Mouse (Mus musculus) CH12.LX (cell line): ENCODE data around the gene Pou2af1. TPM values are rescaled to one million over a fixed set of nuclear protein-coding genes. Genes with fewer than 3 reads are reported as not detected.

ENCODE experiments used
- DNase-seq: peaks from one replicate; pipeline ENCODE4 v3.0.0-alpha.2; 2013; ENCODE audit errors: extremely low read depth
- H3K27ac ChIP-seq: 2 replicates; pipeline ENCODE4 v1.5.1; 2012; ENCODE audit warnings: low read depth, mild to moderate bottlenecking, control low read depth, moderate library complexity; ENCODE audit not compliant: insufficient read depth
- H3K27me3 ChIP-seq: replicated peaks from 2 replicates; pipeline ENCODE3; 2012; ENCODE audit warnings: inconsistent platforms
- H3K36me3 ChIP-seq, 2 experiments: replicated peaks in 1 of 2; 2 replicates each; pipeline versions ENCODE3 to v1.6.1; 2012; ENCODE audit warnings: inconsistent platforms in 1 of 2, low read length in 1 of 2, mild to moderate bottlenecking in 1 of 2, mixed read lengths in 1 of 2, moderate library complexity in 1 of 2; ENCODE audit not compliant: control insufficient read depth in 1 of 2, insufficient read depth in 1 of 2
- H3K4me1 ChIP-seq, 2 experiments: 2 replicates each; pipeline ENCODE4 v1.6.1; 2012; ENCODE audit warnings: inconsistent platforms in 1 of 2, moderate library complexity in 1 of 2; ENCODE audit not compliant: insufficient read depth in 2 of 2, control insufficient read depth in 1 of 2
- H3K4me2 ChIP-seq: 2 replicates; pipeline ENCODE4 v1.6.1; 2012; ENCODE audit warnings: low read depth, mild to moderate bottlenecking, control low read depth; ENCODE audit not compliant: poor library complexity, insufficient read depth, severe bottlenecking
- H3K4me3 ChIP-seq, 3 experiments: fragments of 150-350 bp in 1 of 3; sonication (generic) in 1 of 3; replicated peaks in 1 of 3; 2 replicates each; pipeline versions ENCODE3 to v1.5.1; 2011 to 2012; ENCODE audit warnings: low read depth in 2 of 3, low read length in 2 of 3, mild to moderate bottlenecking in 2 of 3, moderate library complexity in 2 of 3, control low read depth in 1 of 3, improper control_type of control experiment in 1 of 3, inconsistent platforms in 1 of 3, mixed read lengths in 1 of 3; ENCODE audit not compliant: poor library complexity in 1 of 3
- H3K79me2 ChIP-seq: replicated peaks from 2 replicates; pipeline ENCODE4 v1.6.1; 2012; ENCODE audit warnings: mild to moderate bottlenecking, moderate library complexity; ENCODE audit not compliant: control insufficient read depth, poor library complexity, insufficient read depth, severe bottlenecking; ENCODE audit errors: extremely low read depth
- H3K9ac ChIP-seq: 2 replicates; pipeline ENCODE4 v1.6.1; 2012; ENCODE audit warnings: low read depth, mild to moderate bottlenecking, control low read depth, moderate library complexity; ENCODE audit not compliant: insufficient read depth
- H3K9me3 ChIP-seq: replicated peaks from 2 replicates; pipeline ENCODE3; 2012; ENCODE audit warnings: low read length, inconsistent platforms, mixed read lengths
- CHD1 ChIP-seq: IDR thresholded peaks from 2 replicates; pipeline ENCODE4 v1.6.1; 2012; ENCODE audit warnings: low read depth, low read length, improper control_type of control experiment, inconsistent platforms
- E2F4 ChIP-seq: IDR thresholded peaks from 2 replicates; pipeline ENCODE4 v1.6.1; 2011; ENCODE audit warnings: low read depth, low read length, improper control_type of control experiment; ENCODE audit not compliant: insufficient replicate concordance
- ELF1 ChIP-seq: IDR thresholded peaks from 2 replicates; pipeline ENCODE4 v1.6.1; 2014; ENCODE audit warnings: low read depth, mild to moderate bottlenecking, inconsistent platforms, low read length, improper control_type of control experiment
- IRF4 ChIP-seq: IDR thresholded peaks from 2 replicates; pipeline ENCODE4 v1.6.1; 2014; ENCODE audit warnings: low read depth, mild to moderate bottlenecking, inconsistent platforms, low read length, improper control_type of control experiment
- JUN ChIP-seq: IDR thresholded peaks from 2 replicates; pipeline ENCODE4 v1.6.1; 2011; ENCODE audit warnings: low read depth, mild to moderate bottlenecking, low read length, improper control_type of control experiment, moderate library complexity; ENCODE audit not compliant: insufficient read depth
- JUND ChIP-seq: conservative IDR thresholded peaks from 2 replicates; pipeline ENCODE4 v1.6.1; 2011; ENCODE audit warnings: low read depth, low read length, improper control_type of control experiment
- KAT2A ChIP-seq: IDR thresholded peaks from 2 replicates; pipeline ENCODE4 v1.6.1; 2012; ENCODE audit warnings: low read length, improper control_type of control experiment, inconsistent platforms; ENCODE audit not compliant: insufficient replicate concordance
- MAFK ChIP-seq: IDR thresholded peaks from 2 replicates; pipeline ENCODE4 v1.6.1; 2011; ENCODE audit warnings: low read length, improper control_type of control experiment; ENCODE audit not compliant: insufficient replicate concordance
- MAX ChIP-seq: IDR thresholded peaks from 2 replicates; pipeline ENCODE4 v1.6.1; 2011; ENCODE audit warnings: low read length, improper control_type of control experiment
- MAZ ChIP-seq: IDR thresholded peaks from 2 replicates; pipeline ENCODE4 v1.6.1; 2012; ENCODE audit warnings: low read depth, mild to moderate bottlenecking, inconsistent platforms, low read length, improper control_type of control experiment, moderate library complexity
- NRF1 ChIP-seq: IDR thresholded peaks from 2 replicates; pipeline ENCODE4 v1.6.1; 2014; ENCODE audit warnings: low read depth, mild to moderate bottlenecking, inconsistent platforms, low read length, improper control_type of control experiment, moderate library complexity
- POLR2A ChIP-seq: IDR thresholded peaks from 2 replicates; pipeline ENCODE4 v1.6.1; 2011; ENCODE audit warnings: low read depth, mild to moderate bottlenecking, improper control_type of control experiment, low read length
- POLR2AphosphoS2 ChIP-seq: IDR thresholded peaks from 2 replicates; pipeline ENCODE4 v1.6.1; 2011; ENCODE audit warnings: low read depth, low read length, improper control_type of control experiment
- RCOR1 ChIP-seq: conservative IDR thresholded peaks from 2 replicates; pipeline ENCODE4 v1.6.1; 2012; ENCODE audit warnings: low read depth, mild to moderate bottlenecking, inconsistent platforms, low read length, improper control_type of control experiment
- SIN3A ChIP-seq: IDR thresholded peaks from 2 replicates; pipeline ENCODE4 v1.6.1; 2012; ENCODE audit warnings: low read length, improper control_type of control experiment, inconsistent platforms
- TBP ChIP-seq: conservative IDR thresholded peaks from 2 replicates; pipeline ENCODE4 v1.6.1; 2011; ENCODE audit warnings: low read depth, low read length, improper control_type of control experiment
- TCF12 ChIP-seq: IDR thresholded peaks from 2 replicates; pipeline ENCODE4 v1.6.1; 2014; ENCODE audit warnings: low read depth, mild to moderate bottlenecking, inconsistent platforms, low read length, improper control_type of control experiment
- UBTF ChIP-seq: IDR thresholded peaks from 2 replicates; pipeline ENCODE4 v1.6.1; 2012; ENCODE audit warnings: low read depth, mild to moderate bottlenecking, inconsistent platforms, low read length, improper control_type of control experiment, moderate library complexity
- USF1 ChIP-seq: IDR thresholded peaks from 2 replicates; pipeline ENCODE4 v1.6.1; 2014; ENCODE audit warnings: low read depth, mild to moderate bottlenecking, inconsistent platforms, low read length, improper control_type of control experiment
- ZKSCAN1 ChIP-seq: IDR thresholded peaks from 2 replicates; pipeline ENCODE4 v1.6.1; 2012; ENCODE audit warnings: low read depth, inconsistent platforms, low read length, improper control_type of control experiment, borderline replicate concordance
- ZMIZ1 ChIP-seq: IDR thresholded peaks from 2 replicates; pipeline ENCODE4 v1.6.1; 2012; ENCODE audit warnings: low read depth, mild to moderate bottlenecking, inconsistent platforms, low read length, improper control_type of control experiment
- dilution Hi-C: fragments of 300-500 bp; cut with MboI; formaldehyde crosslinking; loops from 2 replicates; pipeline ENCODE4 v1.14.3; 2020; ENCODE audit warnings: low sequenced_read_pairs; ENCODE audit not compliant: extremely low pct_unique_long_range_greater_than_20kb, extremely low pct_ligation_motif_present
- in situ Hi-C: fragments of 300-500 bp; cut with MboI; formaldehyde crosslinking; loops from 3 replicates; pipeline ENCODE4 v1.14.3; 2019; ENCODE audit warnings: low sequenced_read_pairs, low pct_ligation_motif_present, low pct_unique_long_range_greater_than_20kb, mixed read lengths
- polyA plus RNA-seq: library from polyadenylated mRNA; unstranded; fragments of >175 nt; gene quantifications from 2 replicates; pipeline ENCODE4 v1.2.1, GENCODE M21; 2012; ENCODE audit warnings: low read depth; ENCODE audit not compliant: insufficient read length
- total RNA-seq, 2 experiments: library from RNA; depleted of rRNA; stranded (reverse); fragments of 300-350 nt in 1 of 2; fragments of >200 nt in 1 of 2; gene quantifications; 2 replicates each; pipeline ENCODE4 v1.2.3; 2012 to 2014

The Pou2af1 gene
- total and polyA plus RNA-seq, 3 experiments, result 87.4 to 303 (median 173) TPM

DNA sequence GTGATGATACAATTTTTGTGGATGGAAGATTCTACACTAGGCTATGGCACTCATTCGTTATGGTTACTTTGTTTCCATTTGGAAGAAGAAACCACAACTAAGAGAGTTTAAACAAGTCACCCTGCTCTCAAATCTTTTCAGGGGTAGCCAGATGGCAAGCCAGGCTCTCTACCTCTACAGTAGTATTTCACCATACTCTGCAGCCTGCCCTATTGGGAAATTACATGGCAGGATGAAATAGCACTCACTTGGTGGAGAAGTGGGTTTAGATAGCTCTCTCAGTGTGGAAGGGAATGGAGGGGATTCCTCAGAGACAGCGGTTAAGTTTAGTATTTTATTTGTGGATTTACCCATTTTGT, 4.6 kb upstream of the Pou2af1 start:
- Histone ChIP-seq H3K4me3 (no peak overlapping the region), H3K27ac (no peak overlapping the region), H3K9ac (no peak overlapping the region), H3K4me1 (peaks cover 16 to 57% of the 10 kb centered on the region in 2 experiments), H3K9me3 (no peaks in the 10 kb centered on the region), H3K4me2 (no peak overlapping the region), H3K79me2 (peaks cover 2% of the 10 kb centered on the region), H3K36me3 (no peaks in the 10 kb centered on the region), H3K27me3 (no peaks in the 10 kb centered on the region)
- in situ Hi-C loops, result no loop called here
- no peak for TF ChIP-seq CHD1
- TF ChIP-seq KAT2A, result no peak
- TF ChIP-seq E2F4, result no peak
- no peak for TF ChIP-seq JUN
- no peak for TF ChIP-seq JUND
- no peak for TF ChIP-seq NRF1
- no peak for TF ChIP-seq POLR2AphosphoS2
- TF ChIP-seq TBP, result no peak
- TF ChIP-seq USF1, result no peak
- TF ChIP-seq MAFK, result no peak
- no peak for TF ChIP-seq POLR2A
- TF ChIP-seq MAZ, result no peak
- no peak for TF ChIP-seq SIN3A
- TF ChIP-seq ZKSCAN1, result no peak
- no peak for TF ChIP-seq UBTF
- no peak for TF ChIP-seq ELF1
- TF ChIP-seq ZMIZ1, result no peak
- TF ChIP-seq, all 38 proteins: peak for 0
- no peak for DNase-seq
- dilution Hi-C loops, result no loop called here

- no peak for DNase-seq
- no peak overlapping the region for H3K27ac ChIP-seq
- H3K4me2 ChIP-seq, result no peak overlapping the region
- no peak overlapping the region for H3K9ac ChIP-seq
- H3K4me1 ChIP-seq, result peaks cover 10 to 38% of the 10 kb centered on the region in 2 experiments
- TF ChIP-seq POLR2A, result no peak
- no peak for TF ChIP-seq ZKSCAN1
- TF ChIP-seq ELF1, result no peak
- TF ChIP-seq TCF12, result no peak
- no peak for TF ChIP-seq RCOR1
- no peak for TF ChIP-seq IRF4
- TF ChIP-seq SIN3A, result no peak
- TF ChIP-seq MAZ, result no peak
- no peak for TF ChIP-seq NRF1
- TF ChIP-seq CHD1, result no peak
- no peak for TF ChIP-seq USF1
- TF ChIP-seq MAX, result no peak
- in situ Hi-C loops (loop anchor here (5.0 kb wide), 1 partner anchor 34 kb away; no protein-coding TSS in a partner anchor), dilution Hi-C loops (no loop called here)
- peaks cover 21% of the 10 kb centered on the region for H3K79me2 ChIP-seq
- H3K36me3 ChIP-seq, result no peaks in the 10 kb centered on the region
- H3K9me3 ChIP-seq, result no peaks in the 10 kb centered on the region
- H3K4me3 ChIP-seq, result no peak overlapping the region
- no peaks in the 10 kb centered on the region for H3K27me3 ChIP-seq
Measured at GRCm38 (mm10) chr9:51211191-51211590, 2.3 kb upstream of the Pou2af1 start.
